Mouse (Mus musculus) lung, embryonic 16.5 days (tissue): ENCODE measurements at regions not wholly inside any gene's neighbourhood (a gene's known extent, or its start where the extent isn't known, plus 50 kb on each side); places are given as distances from the start of the nearest gene placed in this dataset.
A peak's percentile ranks its signal among the peaks of the same experiment; 100 is the strongest.

ENCODE experiments used
- ATAC-seq: fragments of 200-750 bp; cut with Nextera tagmentation; 2 replicates; pipeline ENCODE4 v1.8.0; 2017; ENCODE audit warnings: low read depth, mild to moderate bottlenecking, moderate library complexity
- H3K27ac ChIP-seq: fragments of 300-500 bp; sonication (generic); 2 replicates; pipeline ENCODE4 v1.5.1; 2014; ENCODE audit warnings: mild to moderate bottlenecking, control low read depth, low read length
- H3K27me3 ChIP-seq: fragments of 300-500 bp; sonication (generic); 2 replicates; pipeline ENCODE4 v1.6.1; 2014; ENCODE audit warnings: low read depth, low read length, mixed read lengths; ENCODE audit not compliant: control insufficient read depth, insufficient read depth
- H3K36me3 ChIP-seq: fragments of 300-500 bp; sonication (generic); 2 replicates; pipeline ENCODE4 v1.6.1; 2014; ENCODE audit warnings: low read length; ENCODE audit not compliant: control insufficient read depth, insufficient read depth
- H3K4me1 ChIP-seq: fragments of 300-500 bp; sonication (generic); replicated peaks from 2 replicates; pipeline ENCODE4 v1.6.1; 2014; ENCODE audit warnings: low read length, mixed read lengths; ENCODE audit not compliant: control insufficient read depth, insufficient read depth
- H3K4me2 ChIP-seq: fragments of 300-500 bp; sonication (generic); 2 replicates; pipeline ENCODE4 v1.6.1; 2014; ENCODE audit warnings: low read depth, low read length, control low read depth
- H3K4me3 ChIP-seq: fragments of 300-500 bp; sonication (generic); 2 replicates; pipeline ENCODE4 v1.5.1; 2014; ENCODE audit warnings: mild to moderate bottlenecking, low read length, control low read depth
- H3K9ac ChIP-seq: fragments of 300-500 bp; sonication (generic); 2 replicates; pipeline ENCODE4 v1.6.1; 2014; ENCODE audit warnings: low read length, control low read depth
- H3K9me3 ChIP-seq: fragments of 300-500 bp; sonication (generic); 2 replicates; pipeline ENCODE4 v1.6.1; 2016; ENCODE audit warnings: low read length; ENCODE audit not compliant: control insufficient read depth
- WGBS: fragments of 180-500 bp; shearing (Covaris S2); extraction: QIAGEN DNeasy Blood & Tissue Kit; methylation state at CpG from one replicate; pipeline ENCODE4 v1.1.7; 2014; 5-methylcytosine and 5-hydroxymethylcytosine counted together

DNA sequence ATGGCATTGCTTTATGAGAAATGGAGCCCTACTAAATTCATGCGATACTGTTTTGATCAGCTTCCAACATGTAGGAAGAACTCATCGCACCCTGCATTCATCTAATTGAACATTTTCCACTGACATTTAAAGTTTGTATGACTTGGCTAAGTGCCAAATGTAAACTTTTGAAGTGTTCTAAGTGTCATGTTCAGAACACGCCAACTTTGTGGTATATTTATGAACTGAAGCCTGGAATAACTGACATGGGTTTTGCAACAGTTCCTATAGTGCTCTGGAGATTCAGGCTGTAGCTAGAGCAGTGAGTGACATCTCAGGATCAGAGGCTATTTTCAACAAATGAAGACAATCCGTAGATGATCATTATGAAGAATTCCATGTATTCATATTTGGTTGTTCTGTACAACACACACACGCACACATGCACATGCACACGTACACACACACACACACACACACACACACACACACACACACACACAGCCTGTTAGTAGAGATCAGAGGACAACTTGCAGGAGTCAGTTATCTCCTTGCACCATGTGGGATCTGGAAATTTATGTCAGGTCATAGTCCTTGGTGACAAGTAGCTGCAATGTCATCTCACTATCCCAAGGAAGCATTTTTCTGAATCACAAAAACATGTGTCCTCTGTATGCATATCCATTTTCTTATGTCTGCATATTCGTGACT is 349.5 kb upstream of the Adgrl3 start:
- ATAC-seq = peak; percentile 94
- Histone ChIP-seq H3K36me3 (no peaks in the 10 kb centered on the region), H3K4me3 (no peak overlapping the region), H3K27ac (no peak overlapping the region), H3K4me1 (peaks cover 6% of the 10 kb centered on the region; the same call in 1 of the 2 replicates), H3K27me3 (no peaks in the 10 kb centered on the region), H3K9me3 (no peaks in the 10 kb centered on the region), H3K9ac (no peak overlapping the region), H3K4me2 (no peak overlapping the region)
- 24% methylated on average over 7 of the region's 7 CpGs for WGBS

DNA sequence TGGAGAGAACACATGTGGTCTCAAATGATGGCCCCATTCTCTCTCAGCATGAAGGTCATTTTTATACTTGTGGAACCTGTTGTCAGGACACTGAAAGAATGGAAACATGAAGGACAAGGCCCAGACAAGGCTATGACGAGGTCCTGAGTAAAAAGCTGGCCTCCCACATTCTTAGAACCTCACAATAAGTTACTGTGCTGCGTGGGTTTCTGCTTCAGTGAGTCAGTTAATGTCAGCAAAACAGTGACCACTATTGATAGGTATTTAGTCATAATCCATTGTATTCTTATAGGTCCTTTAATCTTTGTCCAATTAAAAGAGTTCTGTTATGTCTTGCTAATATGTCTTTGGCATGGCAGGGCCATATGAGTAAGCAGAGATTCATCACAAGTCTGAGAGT is 336.5 kb upstream of the Adgrl3 start:
- Histone ChIP-seq H3K27me3 (no peaks in the 10 kb centered on the region), H3K4me2 (no peak overlapping the region), H3K36me3 (no peaks in the 10 kb centered on the region), H3K9me3 (no peaks in the 10 kb centered on the region), H3K27ac (no peak overlapping the region), H3K9ac (no peak overlapping the region), H3K4me3 (no peak overlapping the region), H3K4me1 (no peaks in the 10 kb centered on the region)
- ATAC-seq = no peak
- WGBS = 77% methylated on average over 2 of the region's 2 CpGs

GRCm38 (mm10) chr5:80700848-80701247 is 319.1 kb upstream of the Adgrl3 start:
- no peak overlapping the region for H3K27ac ChIP-seq
- no peak overlapping the region for H3K9ac ChIP-seq
- ATAC-seq = no peak
- H3K36me3 ChIP-seq = no peaks in the 10 kb centered on the region
- no peak overlapping the region for H3K4me3 ChIP-seq
- WGBS = 91% methylated on average over 2 of the region's 2 CpGs
- no peak overlapping the region for H3K4me2 ChIP-seq
- no peaks in the 10 kb centered on the region for H3K27me3 ChIP-seq
- H3K4me1 ChIP-seq = no peaks in the 10 kb centered on the region
- H3K9me3 ChIP-seq = no peaks in the 10 kb centered on the region

DNA sequence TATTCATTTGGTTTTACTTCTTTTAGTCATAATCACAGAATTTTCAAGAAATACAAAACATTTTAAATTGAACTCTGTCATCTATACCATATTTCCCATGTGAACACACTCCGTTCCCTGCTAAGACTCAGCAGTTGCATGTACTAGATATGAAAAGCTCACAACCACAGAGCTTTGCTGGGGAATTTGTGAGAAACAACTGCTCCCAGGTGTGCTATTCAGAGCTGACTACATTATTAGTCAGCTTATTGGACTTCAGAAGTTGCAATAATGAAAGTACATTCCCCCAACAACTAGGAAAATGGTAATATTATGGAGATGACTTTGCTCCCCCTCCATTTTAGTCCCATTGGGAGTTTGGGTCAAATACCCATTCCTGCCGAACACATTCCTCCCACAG is 315.2 kb upstream of the Adgrl3 start:
- H3K4me2 ChIP-seq = no peak overlapping the region
- H3K4me3 ChIP-seq = no peak overlapping the region
- no peak overlapping the region for H3K9ac ChIP-seq
- H3K27me3 ChIP-seq = no peaks in the 10 kb centered on the region
- H3K36me3 ChIP-seq = no peaks in the 10 kb centered on the region
- no peak for ATAC-seq
- no peak overlapping the region for H3K27ac ChIP-seq
- H3K9me3 ChIP-seq = no peaks in the 10 kb centered on the region
- H3K4me1 ChIP-seq = no peaks in the 10 kb centered on the region
- 79% methylated on average over 2 of the region's 2 CpGs for WGBS

DNA sequence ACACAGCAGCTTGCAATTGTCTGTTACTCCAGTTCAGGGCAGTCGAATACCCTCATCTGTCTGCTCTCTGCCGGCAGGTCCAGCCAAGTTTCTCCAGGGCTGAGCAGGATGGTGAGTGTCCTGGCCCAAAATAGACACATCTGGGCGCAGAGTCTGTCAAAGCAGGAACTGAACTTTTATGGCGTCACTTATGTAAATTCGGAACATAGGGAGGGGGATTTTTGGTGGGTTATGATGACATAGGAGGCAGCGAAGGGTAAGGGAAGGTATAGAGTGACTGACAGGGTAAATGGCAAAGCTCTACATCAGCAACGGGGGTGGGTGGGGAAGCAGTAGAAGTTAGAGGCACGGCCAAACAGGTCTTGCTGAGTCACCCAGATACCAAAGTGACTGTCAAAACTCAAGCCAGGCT is 313.3 kb upstream of the Adgrl3 start:
- no peak for ATAC-seq
- Histone ChIP-seq H3K4me2 (no peak overlapping the region), H3K4me3 (no peak overlapping the region), H3K27ac (no peak overlapping the region), H3K9me3 (no peaks in the 10 kb centered on the region), H3K9ac (no peak overlapping the region), H3K27me3 (no peaks in the 10 kb centered on the region), H3K36me3 (no peaks in the 10 kb centered on the region), H3K4me1 (no peaks in the 10 kb centered on the region)
- 56% methylated on average over 8 of the region's 8 CpGs for WGBS
